Mouse (Mus musculus) v-Abl transformed pro-B cells (cell line): ENCODE measurements at regions not wholly inside any gene's neighbourhood (a gene's known extent, or its start where the extent isn't known, plus 50 kb on each side); places are given as distances from the start of the nearest gene placed in this dataset.

Experiments
- in situ Hi-C, 2 experiments: fragments of 400-800 bp; cut with MboI; formaldehyde crosslinking; loops; one replicate each; pipeline ENCODE4 v1.15.1; 2025; ENCODE audit not compliant: unreplicated experiment in 2 of 2

DNA sequence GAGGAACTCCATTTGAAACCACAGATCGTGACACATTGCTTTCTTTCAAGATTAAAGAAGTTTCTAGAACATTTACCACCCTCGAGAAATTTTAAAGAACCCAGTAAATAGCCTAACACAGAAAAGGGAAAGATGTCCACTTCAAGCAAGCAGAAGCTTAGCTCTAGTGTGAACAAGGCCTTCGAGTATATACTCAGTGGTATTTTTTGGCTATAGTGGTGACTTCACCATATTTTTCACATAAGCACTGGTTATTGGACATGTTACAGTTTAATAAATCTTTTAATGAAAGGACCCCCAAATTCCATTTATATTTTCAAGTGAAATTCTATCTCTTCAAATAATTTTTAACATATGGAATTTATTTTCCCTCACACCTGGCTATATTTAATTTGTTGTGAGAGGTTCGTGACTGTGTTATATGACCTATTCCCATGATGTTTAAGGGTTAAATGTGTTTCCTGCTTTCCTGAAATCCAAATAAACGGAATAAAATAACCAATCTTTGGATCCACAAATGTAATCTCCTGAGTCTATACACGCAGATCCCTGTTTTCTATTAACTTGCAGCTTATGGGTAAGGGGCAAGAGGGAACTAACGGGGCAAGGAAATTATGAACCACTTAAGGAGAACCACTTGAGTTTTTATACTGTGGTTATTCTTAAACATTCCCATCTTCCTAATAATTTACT is 60.6 kb upstream of the Tas2r134 start:
- in situ Hi-C loops: no loop called here

DNA sequence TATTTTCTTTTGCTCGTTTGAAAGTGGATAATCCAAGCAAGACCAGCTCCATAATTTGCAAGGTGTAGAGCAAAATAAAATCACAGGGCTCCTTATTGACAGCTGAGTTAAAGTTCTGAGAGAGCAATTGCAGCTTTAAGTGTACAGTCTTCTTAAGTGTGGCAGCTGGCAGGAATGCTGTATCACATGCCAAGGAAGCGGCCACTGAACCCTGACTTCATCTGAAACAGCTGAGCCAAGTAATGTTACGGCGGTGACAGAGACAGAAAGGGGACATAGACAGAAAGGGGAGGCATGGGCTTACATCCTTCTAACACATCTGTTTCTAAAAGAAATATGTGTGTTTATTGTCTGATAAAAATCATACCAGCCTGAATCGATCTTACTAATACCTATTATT is 63.4 kb upstream of the Tas2r134 start:
- in situ Hi-C loops: no loop called here

- in situ Hi-C loops: no loop called here
Observed at GRCm38 (mm10) chr2:51563240-51563639, 64.1 kb upstream of the Tas2r134 start.

- in situ Hi-C loops: no loop called here
Observed at GRCm38 (mm10) chr2:51550863-51551262, 76.4 kb upstream of the Tas2r134 start.

- in situ Hi-C loops: no loop called here
Observed at GRCm38 (mm10) chr2:51549125-51549524, 78.2 kb upstream of the Tas2r134 start.

- in situ Hi-C loops: no loop called here
Observed at GRCm38 (mm10) chr2:51546181-51546580, 81.1 kb upstream of the Tas2r134 start.

GRCm38 (mm10) chr2:51543949-51544348 is 83.4 kb upstream of the Tas2r134 start:
- in situ Hi-C loops: no loop called here

DNA sequence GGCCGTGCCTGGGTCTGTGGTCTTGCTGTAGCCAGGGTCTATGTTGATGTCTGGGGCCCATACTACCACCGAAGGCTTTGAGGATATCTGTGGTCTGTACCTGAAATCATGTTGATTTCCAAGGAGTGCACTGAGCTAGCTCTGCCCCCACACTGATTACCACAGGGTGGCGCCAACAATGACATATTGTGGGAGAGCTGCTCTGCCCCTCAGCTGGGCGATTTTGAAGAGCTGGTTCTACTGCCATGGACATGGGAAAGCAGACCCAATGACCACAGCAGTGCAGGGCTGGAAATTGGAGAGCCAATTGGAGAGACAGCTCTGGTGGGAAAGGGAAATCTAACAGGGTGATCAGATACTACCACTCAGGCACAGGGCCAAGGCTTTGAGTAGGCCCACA is 85.0 kb upstream of the Tas2r134 start:
- in situ Hi-C loops: no loop called here

- in situ Hi-C loops: no loop called here
Observed at GRCm38 (mm10) chr2:51532709-51533414, 94.4 kb upstream of the Tas2r134 start.

DNA sequence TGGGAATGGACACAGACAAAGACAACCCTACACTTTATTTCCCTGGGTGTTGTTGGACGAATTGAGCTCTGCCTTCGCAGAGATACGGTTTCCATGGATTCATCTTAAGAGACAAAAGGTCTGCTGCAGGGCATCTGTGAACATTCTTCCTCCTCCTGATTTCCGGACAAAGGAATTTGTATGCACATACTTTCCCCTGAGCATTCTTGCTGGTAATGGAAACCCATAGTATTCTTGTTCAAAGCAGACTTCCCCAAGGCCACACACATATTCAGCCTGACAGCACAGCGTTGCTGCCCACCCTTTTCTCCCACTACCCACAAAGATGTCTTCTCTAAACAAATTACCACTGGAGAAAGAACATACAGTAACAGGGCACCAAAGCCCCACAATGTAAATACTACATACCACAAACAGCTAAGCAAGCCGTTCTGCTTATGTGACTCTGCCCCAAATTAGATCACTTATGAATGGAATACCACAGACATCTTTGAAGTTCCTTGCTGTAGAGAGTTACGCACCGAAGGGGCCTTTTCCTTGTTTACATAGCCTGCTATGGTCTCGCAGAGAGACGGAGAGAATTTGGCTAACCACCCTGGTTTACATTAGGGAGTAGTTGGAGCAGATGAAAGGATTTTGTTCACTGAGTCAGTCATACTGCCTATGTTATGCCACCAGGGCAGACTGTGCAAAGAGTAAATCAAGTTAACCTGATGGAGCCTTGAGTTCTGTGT is 96.0 kb upstream of the Tas2r134 start:
- in situ Hi-C loops: no loop called here

DNA sequence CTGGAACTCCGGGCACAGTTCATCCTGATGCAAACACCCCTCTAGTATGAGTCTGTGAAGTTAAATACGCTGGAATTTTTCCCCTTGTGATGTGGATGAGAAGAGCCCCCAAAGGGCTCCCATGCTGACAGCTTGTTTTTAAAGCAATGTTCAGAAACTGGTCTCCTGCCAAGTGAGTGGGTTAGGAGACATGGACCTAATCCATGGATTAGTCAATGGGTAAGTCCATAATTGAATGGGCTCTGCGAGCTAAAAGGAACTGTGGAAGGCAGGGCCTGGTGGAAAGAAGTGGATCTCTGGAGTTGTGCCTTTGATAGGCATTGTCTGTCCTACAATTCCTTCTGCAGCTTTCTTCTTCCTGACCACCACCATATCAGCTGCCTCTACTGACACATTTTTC is 104.5 kb upstream of the Tas2r134 start:
- in situ Hi-C loops: no loop called here

DNA sequence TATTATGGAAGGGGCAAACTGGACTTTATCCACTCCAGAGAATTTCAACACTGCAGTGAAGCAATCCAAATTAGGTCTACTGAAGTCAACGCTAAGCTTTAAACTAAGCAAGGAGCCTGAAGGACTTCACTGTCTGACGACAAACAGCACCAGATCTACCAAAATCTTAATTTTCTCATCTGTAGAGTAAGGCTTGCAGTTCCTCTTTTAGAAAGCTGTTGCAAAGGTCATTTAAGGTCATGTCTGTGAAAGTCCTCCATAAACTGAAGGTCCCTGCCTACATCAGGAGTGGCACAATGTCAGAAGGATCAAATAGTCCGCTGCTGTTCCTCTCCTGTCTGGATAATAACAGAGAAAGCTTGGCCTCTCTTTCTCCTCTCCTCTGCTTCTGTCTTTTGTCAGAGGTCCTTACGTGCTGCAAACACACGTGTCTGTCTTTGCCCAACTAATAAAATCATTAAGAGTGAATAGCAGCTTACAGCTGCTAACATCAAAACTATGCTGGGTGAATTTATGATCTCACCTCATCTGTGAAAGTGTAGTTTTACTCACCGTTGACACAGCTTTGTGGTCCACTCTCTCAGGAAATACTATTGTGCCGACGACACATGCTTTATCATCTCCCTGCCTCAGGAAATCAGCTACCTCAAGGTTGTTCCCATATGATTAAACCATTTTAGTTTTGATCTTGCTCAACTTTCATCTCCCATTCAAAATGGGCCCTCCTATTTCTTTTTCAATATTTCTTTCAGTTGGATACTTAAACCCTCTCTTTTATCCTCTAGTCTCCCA is 117.9 kb upstream of the Tas2r134 start:
- in situ Hi-C loops: no loop called here

DNA sequence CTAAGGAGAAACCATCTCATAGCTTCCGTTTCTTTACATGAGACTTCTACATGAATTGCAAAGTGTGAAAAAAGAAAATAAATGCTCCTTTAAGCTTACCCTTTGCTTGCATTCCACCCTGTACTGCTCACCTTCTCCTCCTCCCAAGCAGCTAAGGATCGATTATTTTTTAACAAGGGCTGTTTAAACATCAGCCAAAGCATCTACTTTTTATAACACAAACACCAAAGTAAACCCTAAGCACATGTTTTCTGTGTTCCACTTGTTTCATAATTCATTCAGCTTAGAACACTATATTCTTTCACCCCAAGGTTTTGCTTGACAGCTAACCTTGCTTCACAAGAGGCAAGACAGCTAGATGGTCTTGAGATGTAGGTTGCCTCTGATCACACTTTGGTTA is 129.4 kb upstream of the Tas2r134 start:
- in situ Hi-C loops: no loop called here

DNA sequence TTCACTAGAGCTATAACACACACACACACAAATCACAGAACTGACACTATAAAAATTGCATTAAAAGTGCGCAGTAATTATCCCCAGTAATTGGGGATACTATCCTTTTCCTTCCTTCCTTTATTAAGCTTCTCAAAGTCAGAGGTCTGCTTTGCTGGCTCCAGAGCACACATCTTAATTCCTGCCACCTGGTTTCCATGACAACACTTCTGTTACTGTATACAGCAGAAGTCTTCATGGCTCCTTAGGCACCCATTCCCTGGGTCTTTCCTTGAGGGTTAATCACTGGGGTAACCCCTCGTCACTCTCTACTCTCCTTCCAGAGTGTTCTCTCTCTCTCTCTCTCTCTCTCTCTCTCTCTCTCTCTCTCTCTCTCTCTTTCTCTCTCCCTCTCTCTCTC is 153.6 kb upstream of the Tas2r134 start:
- in situ Hi-C loops: no loop called here

DNA sequence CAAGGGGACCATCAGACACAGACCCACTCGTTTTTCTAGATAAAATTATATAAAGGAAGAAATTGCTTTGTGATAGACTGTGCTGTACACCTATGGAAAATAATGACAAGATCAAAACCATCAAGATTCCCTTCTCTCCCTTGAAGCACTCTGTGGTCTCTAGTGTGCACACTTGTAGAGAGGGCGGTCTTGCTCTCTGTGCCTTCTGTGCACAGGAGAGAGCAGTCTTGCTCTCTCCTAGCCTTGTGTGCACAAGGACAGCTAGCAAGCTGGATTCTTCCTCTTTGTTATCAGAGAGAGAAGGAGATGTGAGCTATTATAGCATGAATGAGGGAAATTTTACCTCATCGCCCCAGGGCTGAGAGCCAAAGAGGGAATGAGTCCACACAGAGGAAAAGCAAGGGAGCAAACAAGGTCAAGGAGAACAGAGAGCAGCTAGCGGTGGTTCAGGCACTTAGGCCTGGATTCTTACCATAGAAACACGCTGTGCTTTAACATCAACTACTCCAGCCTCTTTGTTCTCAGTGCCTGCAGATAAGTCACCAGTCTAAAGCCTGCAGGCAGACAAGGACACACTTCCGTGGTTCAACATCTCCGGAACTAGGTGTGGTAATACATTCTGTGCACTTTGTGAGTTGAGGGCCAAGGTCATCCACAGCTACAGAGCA is 160.2 kb upstream of the Tas2r134 start:
- in situ Hi-C loops: no loop called here

DNA sequence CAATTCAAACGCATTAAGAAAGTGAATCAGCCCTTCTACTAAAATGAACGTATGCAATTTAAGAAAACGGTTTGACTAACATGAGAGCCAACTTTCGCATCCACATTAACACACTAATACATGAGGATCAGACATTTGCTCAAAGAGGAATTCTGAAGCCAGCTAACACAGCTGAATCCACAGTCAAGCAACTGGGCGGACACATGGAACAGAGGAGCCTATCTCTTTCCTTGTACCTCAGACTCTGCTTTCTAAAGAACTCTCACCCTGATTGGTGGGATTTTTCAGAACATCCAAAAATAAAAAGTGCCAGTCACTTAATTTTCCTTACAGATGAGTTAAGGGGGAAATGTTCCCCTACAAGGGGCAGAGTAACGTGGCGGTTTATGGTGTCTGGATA is 161.3 kb upstream of the Tas2r134 start:
- in situ Hi-C loops: no loop called here

DNA sequence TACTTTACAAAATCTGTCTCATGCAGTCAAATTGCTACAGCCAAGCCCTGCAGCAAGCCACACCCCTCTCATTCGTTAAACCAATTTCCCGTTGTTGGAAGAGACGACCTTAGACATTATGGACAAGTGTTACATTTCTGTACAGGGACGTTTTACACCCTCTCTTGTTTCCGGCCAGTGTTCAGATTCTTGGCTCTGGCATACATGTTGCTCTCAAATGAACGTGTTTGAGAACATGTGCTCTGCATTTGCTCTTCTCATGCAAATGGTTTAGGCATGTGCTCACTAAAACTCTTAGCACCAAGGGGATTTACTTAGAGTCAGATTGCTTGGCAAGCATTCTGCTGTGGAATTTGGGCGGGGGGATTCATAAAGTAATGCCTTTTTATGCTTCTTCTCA is 161.7 kb upstream of the Tas2r134 start:
- in situ Hi-C loops: no loop called here

DNA sequence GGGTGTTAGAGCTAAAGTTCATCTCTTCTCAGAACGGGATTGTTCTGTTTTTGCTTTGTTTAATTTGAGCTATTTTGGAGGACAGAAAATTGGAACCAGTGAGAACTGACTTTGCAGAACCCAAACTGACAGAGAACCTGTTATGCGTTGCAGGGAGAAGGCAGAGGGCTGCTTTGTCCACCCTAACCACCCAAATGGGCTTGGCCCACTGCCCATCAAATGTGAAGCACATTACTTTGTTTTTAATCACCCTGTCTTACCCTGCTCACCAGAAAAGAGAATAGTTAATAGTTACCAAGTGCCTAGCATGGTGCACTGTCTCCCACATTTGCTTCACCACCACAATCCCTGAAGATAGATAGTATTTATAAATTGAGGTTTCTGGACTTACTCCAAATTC is 163.0 kb upstream of the Tas2r134 start:
- in situ Hi-C loops: no loop called here

GRCm38 (mm10) chr2:51460896-51461295 is 166.4 kb upstream of the Tas2r134 start:
- in situ Hi-C loops: no loop called here

GRCm38 (mm10) chr2:51459486-51459885 is 167.8 kb upstream of the Tas2r134 start:
- in situ Hi-C loops: no loop called here
